Mouse (Mus musculus) lung, adult 2 months (tissue): ENCODE measurements around the gene Gm20388.

Experiments used
- CTCF ChIP-seq: fragments of 200-500 bp; IDR thresholded peaks from 2 replicates; pipeline ENCODE4 v1.5.1; 2011; ENCODE audit warnings: mild to moderate bottlenecking, low read length, control low read depth; ENCODE audit not compliant: insufficient read depth
- POLR2A ChIP-seq: fragments of 200-500 bp; IDR thresholded peaks from 2 replicates; pipeline ENCODE4 v1.6.1; 2011; ENCODE audit warnings: low read depth, mild to moderate bottlenecking, control low read depth, low read length, borderline replicate concordance; ENCODE audit errors: extremely low read depth

DNA sequence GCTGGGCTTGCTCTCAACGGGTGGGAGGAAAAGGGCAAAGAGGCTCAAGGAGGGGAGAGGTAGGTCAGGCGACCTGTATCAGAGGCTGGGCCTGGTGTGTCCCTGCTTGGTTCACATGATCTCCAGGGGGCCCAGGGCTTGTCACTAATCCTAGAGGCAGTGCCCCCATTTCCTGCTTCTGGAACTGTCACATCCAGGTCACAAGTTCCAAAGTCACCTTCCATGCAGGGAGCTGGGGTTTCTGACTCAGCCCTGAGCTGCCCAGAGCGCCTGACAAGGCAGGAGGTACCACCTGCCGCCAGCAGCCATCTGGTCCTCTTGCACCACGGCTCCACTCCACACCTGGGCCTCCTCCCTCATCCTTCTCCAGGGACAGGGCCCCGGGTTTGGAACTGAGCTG is 473.1 kb downstream of the Gm20388 start:
- TF ChIP-seq CTCF = no peak
- no peak for TF ChIP-seq POLR2A
